Mouse (Mus musculus): ENCODE measurements at regions not wholly inside any gene's neighbourhood (a gene's known extent, or its start where the extent isn't known, plus 50 kb on each side); places are given as distances from the start of the nearest gene placed in this dataset.
A peak's percentile ranks its signal among the peaks of the same experiment; 100 is the strongest.

DNA sequence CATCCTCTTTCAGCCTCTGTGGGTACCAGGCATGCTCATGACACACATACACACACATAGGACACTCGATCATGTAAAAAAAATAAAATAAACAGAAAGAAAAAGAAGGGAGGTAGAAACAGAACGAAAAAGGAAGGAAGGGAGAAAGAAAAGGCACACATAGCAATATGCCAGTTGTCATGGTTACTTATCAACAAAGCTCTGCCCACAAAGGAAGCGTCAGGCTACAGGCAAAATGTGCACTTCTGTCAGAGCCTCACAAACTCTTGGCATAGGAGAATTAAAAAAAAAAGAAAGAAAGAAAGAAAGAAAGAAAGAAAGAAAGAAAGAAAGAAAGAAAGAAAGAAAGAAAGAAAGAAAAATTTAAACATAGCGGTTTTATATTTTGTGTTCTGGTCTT, 56.9 kb upstream of the Sox2 start:
- DNase-seq (ENCODE audit: low spot score in 2 of 2), result no peak

DNA sequence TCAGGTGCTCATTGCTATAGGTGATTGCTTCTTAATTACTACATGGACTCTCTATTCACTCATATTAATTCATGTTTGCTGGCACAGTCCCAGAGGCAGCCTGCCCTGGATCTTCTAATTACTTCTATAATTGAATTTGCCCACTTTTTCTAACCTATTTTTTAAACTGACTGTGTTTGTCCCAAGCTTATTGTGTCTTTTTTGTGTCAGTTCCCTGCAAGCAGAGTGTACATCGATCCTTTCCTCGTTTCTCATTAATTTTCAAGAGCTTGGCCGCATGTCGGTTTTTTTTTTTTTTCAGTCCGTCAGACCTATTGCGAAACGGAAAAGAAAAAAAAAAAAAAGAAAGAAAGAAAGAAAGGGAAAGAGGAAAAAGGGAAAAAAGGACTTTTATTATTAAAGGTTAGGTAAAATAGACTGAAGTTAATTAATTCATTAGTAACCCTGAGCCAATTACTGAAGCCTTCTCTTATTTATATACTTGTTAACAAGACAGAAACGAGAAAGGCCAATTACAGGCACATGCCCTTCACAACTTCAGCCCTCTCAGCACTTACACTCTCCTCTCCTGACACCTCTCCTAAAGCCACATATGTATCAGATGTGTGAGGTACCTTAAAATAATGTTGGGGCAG, 72.2 kb upstream of the Sox2 start:
- DNase-seq (ENCODE audit: low spot score in 2 of 2), result no peak

DNA sequence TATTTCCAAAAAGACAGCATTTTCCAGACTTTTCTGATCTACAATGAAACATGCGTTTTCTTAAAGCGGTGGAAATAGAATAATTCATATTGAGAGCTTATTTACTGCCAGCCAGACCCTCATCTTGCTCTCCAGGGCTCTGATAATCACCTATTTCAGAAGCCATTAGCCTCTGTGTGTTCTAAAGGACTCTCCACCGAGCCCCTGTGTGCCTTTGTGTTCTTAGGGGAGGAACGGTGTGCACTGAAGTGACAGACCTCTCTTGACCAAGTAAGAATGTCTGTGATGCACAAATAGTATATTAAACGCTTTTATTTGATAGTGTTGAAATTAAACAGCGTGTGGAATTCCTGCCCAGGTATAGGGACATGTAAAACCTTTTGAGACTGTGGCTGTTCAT, 73.1 kb upstream of the Sox2 start:
- no peak for DNase-seq (ENCODE audit: low spot score in 2 of 2)

DNA sequence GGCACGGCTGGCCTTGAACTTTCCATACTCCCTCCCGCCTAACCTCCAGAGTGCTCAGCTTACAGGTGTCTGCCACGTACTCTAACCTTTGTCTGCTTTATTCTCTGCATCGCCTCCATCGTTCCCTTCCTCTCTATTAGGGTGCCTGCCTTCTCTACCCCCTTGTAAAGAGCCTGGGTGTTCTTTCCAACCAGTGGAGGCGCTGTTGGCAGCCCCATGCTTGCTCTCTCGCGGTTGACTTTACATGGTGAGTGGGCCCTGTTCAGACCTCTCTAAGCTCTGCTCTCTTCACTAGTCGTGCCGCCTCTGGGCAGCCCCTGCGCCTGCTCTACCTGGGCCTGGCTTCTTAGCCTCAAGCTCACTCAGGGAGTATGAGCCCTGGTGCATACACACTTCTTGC, 74.0 kb upstream of the Sox2 start:
- no peak for DNase-seq (ENCODE audit: low spot score in 2 of 2)

DNA sequence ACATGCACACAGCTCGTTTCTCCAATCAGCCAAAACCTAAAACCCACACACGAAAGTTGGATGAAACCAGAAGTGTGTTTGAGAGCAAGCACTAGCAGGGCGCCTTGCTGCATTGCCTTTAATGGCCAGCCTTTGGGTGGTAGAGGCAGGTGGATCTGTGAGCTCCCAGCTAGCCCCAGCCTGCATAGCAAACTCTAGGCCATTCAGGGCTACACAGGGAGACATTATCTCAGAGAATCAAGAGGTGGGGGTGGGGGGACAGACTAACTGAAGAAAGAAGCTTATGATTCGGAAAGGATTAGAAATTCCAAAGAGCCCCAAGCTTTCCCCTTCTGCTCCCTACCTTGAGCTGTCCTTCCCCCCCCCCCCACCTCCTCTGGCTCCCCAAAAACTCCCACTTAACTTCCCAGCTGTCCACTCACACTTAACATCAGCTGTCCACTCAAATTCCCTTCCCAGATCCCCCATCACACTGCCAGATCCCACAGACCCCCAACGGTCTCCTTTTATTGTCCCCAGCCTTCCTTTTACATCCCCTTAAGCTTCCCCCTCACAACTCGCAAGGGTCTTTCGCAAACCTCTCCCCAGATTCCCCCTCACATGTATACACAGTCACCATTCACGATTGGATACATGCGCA, 75.4 kb upstream of the Sox2 start:
- no peak for DNase-seq (ENCODE audit: low spot score in 2 of 2)

DNA sequence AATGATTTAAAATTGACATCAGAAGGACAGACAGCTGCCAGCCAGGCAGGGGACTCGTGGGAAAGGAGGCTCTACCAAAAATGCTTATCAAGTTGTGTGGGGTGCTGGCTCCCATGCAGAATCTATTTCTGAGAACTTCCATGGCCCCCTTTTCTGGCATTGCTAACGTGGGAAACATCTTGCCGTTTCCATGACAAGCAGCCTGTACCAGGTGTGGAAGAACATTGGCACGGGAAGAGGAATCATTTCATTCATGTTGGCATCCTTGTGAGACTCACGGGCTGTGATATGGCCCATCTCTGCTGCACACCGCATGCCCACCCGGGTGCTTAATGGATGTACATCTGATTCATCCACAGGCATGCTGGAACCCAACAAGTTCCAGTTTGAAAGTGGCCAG, 76.9 kb upstream of the Sox2 start:
- no peak for DNase-seq (ENCODE audit: low spot score in 2 of 2)

DNA sequence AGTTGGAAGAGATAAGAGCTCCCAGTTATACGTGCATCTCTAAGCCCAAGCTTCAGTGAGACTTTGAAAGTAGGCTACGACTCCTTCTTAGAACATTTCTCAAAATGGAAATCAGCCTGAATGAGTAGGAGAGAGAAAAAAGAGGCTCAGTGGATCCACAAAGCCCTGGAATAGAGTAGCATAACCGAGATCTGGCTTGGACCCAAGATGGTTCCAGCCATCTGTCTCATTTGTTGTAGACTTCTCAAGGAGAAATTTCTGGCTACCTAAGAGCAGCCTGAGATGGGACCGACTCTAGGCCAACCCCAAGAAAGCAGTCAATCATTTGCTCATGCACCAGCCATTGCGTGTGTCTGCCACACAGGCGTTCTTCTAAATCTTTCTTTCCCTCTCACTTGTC, 78.1 kb upstream of the Sox2 start:
- DNase-seq (ENCODE audit: low spot score in 2 of 2), result peak in 1 of 2 experiments; percentile 77

DNA sequence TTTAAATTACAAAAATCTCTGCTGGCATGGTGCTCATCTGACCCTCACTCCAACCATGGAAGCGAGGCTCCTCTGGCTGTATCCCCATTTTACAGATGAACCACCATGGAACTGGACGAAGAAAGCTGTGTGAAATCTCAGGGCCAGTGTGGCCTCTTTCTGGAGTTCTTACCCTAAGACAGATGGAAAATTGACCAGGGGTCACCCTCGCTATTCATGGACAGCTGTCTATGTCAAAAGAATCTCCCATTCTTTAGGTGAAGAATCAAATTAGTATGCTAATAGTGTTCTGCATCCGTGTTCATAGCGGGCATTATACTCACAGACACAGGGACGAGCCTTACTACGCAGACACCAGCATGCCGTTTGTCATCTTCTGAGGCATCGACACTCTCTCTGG, 78.6 kb upstream of the Sox2 start:
- no peak for DNase-seq (ENCODE audit: low spot score in 2 of 2)

DNA sequence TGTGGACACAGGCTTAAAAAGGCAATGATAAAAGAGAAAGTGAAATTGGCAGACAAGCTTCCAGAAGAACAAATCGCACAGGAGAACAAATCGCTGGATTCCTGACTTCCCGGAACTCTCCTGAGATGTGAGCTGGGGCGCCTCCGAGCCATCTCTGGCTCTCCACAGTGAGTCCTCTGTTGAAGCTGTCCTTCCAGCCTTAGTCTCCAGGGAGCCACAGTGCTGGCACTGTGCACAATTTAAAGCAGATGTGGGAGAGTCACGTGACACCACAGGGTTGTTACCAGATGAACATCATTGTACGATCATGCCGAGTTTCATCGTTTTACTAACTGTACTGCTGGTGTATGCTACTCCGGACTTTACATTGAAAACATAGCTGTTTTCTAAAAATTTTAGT, 80.2 kb upstream of the Sox2 start:
- DNase-seq (ENCODE audit: low spot score in 2 of 2), result no peak

DNA sequence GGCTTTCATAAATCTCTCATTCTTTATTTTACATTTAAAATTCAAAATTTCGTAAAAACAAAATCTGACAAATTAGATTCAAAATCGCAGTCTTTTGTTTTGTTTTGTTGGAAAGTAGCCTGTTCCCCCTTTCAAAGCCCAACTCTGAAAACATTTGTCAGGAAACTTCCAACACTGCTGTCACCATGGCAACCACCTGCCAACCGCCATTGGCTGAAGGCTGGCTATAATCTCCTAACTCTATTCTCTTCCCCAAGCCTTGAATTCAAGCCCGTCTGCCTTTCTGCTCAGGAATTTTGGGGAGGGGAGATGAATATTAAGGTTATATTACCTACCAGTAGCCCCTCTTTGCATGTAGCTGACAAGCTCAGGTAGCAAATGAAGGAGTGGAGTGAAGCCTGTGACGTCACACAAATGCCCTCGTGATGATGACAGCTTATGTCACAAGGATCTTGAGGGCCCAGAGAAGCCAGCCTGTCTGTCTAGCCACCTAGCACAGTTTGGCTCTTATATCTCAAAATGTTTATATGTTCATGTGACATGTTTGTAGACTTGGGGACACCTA, 82.0 kb upstream of the Sox2 start:
- no peak for DNase-seq (ENCODE audit: low spot score in 2 of 2)

DNA sequence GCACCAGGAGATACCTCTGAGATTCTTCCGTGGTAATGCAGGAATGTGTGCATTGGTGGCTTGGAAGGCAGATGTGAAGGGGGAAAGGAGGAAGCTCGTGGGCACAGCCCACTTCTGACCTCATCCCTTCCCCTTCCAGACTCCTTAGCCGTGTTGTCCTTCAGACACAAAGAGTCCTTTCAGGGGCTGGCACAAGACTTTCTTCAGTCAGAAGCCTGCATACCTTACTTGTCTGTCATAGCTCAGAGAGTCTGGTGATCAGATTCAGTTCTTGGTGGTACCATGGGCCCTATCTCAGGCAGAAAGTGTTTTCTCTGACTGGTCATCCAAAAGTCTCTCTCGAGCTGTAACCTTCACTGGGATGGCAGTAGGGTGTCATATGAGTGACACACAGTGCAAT, 84.8 kb upstream of the Sox2 start:
- no peak for DNase-seq (ENCODE audit: low spot score in 2 of 2)

DNA sequence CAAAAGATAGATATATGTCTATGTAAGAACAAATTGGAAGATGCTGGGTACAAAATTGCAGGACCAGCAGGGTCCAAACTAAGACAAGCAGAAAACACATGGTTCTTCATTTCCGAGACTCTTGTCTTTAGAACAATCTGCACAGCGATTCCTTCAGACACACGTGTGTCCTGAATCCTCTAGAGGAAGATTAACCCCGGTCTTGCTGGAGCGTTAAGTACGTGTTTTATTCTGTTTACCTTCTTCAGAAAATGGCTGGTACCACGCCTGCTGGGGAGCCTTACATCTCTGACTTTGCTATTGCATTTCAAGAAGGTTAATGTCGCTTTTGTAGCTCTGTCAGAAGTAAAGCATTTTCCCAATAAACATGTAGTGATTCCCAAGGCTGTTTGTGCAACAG, 87.3 kb upstream of the Sox2 start:
- no peak for DNase-seq (ENCODE audit: low spot score in 2 of 2)

DNA sequence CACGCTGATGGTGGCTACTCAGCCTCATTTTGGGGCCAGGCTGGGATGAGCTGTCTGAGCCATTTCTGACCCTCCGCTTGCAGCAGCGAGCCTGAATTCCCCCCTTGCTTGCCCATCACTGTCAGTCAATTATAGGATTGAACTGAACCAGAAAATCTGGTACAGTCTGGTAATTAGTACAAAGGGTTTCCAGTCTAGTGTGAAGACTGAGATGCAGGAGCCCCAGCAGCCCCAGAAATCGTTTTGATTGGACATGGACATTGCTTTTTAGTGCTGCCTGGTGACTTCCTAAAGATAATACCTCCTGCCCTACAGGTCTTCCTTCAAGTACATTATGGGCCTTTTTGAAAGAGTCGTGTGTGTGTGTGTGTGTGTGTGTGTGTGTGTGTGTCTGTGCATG, 88.5 kb upstream of the Sox2 start:
- no peak for DNase-seq (ENCODE audit: low spot score in 2 of 2)

DNA sequence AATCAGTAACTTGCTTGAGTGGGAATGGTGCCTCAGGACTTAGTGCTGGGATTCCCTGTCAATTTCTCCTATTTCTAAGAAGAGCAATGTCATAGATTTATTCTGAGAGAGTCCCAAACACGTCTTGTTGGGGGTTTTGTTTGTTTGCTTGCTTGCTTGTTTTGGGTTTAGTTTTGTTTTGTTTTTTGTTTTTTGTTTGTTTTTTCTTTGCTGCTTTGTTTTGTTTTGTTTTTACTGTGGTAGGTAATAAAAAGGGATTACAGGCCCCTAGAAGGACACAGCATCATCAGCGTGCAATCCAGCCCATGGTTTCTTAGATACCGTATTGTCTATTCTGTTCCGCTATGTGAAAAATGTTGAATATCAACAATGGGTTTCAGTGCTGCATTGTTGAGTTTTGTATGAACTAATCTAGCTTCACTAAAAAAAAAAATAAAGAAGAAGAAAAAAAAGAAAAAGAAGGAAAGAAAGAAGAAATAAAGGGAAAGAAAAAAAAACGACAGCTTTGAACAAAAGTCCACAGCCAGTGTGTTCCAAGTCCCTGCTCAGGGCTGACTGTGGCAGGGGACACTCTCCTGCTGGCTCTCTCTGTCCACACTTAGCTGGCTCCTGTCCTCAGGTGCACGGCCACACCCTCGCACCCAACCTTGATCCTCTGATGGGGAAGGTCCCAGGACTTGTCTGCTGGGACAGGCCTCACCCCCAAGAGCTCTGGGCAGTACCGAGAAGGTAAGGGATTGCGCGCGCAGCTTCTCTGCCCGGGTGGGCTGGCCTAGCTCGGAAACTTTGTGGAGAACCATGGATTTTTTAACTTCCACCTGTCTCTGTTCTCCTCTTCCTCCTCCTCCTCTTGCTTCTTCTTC, 90.1 kb upstream of the Sox2 start:
- DNase-seq (ENCODE audit: low spot score in 2 of 2), result no peak

DNA sequence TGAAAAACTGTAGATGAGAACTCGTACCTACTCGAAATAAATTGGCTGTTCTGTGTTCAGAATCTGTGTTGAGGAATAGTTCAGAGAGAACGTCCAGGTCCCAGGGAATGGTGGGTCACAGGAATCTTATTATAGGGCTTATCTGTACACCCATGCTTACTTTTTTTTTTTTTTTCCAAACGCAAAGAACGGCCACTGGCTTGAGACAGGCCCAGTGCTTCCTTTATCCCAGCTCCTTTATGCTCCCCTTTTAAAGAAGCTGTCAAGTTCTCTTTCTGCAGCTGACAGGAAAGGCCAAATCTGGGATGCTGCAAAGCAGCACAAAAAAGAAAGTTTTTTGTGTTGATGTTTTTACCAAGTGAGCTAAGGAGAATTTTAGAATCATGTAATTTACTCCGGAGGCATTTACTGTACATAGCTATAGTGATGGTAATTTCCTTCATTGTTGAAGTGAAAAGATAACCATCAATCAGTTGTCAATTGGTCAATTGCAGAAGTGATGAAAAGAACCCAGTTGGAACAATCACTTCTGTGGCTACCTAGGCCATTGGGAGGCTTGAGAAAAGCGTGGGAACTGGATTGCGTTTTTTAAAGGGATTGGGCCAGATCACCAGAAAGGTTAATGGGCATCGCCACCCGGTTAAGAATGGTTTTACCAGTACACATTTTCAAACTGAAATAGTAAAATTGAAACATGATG, 91.2 kb upstream of the Sox2 start:
- no peak for DNase-seq (ENCODE audit: low spot score in 2 of 2)

DNA sequence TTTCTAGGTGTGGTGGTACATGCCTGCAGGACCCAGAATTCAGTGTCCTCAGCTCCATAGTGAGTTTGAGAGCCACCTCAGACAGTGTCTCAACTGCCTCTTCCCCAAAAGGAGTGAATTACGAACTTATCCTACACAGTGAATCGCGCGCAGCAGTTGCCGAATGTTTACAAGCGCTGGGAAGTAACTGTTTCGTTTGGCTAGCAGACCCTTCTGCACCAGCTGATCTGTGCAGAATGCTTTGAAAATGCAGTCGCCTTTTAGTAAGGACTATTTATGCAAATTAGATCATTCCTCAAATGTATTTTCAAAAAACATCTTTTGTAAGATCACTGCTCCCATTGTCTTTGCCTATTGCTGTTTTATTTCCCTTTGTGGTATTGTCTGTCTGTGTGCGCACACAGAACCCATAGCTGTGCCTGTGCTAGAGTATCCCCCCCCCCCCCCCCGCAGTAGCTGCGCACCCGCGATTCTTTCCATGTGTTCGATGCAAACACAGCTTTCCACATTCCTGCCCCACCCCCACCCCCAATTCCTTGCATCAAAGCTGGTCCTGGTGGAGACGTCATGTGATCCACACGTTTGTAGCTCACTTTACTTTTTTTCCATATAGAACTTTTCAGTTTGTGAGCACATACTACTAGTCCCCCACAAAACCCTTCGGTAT, 97.5 kb upstream of the Sox2 start:
- no peak for DNase-seq (ENCODE audit: low spot score in 2 of 2)

DNA sequence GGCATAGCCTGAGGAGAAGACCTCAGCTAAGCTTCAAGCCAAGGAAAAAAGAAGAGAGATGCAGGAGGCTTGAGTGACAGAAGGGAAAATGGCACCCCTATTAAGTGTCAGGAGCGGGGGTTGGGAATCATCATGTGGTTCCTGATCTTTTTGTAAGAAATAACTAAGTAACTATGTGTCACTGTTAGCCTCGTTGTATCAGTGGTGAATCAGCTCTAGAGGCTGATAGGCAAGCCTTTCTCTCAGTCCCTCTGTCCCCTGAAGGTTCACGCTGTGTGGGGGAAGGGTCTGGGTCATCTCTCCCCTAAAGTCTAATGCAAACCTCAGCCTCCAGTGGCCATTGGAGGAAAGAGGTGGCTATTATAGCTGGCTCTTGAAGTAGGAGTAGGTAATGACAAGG, 99.1 kb upstream of the Sox2 start:
- no peak for DNase-seq (ENCODE audit: low spot score in 2 of 2)

DNA sequence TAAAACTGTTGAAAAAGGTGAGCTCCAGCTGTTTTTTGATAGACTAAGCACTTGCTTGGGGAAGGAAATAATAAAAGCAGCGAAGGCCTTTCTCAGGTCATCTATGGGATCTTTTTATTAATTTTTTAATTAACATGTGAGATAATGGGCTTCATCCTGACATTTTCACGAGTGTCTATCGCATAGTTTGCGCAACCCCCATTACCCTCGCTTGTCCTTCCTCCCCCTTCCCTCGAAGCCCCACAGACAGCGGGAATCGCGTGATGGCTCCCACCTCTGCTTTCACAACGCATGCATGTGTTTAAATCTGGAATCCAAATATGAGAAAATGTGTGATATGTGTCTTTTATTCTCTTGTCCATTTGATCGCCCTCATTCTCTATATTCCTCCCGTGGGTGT, 100.0 kb upstream of the Sox2 start:
- DNase-seq (ENCODE audit: low spot score in 2 of 2), result no peak

DNA sequence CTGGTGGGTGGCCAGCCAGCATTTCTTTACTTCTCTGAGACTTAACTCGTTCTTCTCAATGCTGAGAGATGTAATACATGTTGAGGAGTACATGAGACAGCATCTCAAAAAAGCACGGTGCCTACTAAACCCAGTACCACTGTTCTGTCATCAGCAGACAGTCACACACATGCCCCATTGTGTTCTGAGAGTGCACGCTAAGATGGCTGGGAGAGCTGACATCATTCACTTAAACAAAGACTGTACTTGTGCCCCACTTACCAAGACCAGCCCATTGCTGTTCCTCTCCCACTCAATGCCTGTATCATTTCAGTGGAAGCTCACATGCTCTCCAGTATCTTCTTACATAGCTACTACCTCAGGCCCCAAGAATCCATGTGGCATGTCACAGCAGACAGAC, 117.8 kb upstream of the Sox2 start:
- DNase-seq (ENCODE audit: low spot score in 2 of 2), result peak in 1 of 2 experiments; percentile 31

DNA sequence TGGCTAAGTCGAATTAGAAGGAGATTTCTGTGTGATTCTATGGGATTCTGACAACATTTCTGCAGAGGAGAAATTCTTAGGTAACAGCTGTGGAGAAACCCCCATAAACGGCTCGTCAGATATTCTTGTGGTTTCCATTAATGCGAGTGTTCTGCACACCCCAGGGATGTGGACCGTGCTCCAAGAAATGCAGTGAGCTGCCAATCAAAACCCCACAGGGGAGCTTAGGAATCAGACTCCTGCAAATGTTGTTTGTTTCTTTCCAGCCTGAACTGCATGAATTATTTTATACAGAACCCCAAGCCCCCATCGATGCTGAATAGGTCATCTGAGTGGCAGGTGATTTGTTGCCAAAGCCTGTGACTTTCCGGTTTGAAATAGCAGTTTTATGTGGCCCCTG, 118.4 kb upstream of the Sox2 start:
- DNase-seq (ENCODE audit: low spot score in 2 of 2), result no peak

DNA sequence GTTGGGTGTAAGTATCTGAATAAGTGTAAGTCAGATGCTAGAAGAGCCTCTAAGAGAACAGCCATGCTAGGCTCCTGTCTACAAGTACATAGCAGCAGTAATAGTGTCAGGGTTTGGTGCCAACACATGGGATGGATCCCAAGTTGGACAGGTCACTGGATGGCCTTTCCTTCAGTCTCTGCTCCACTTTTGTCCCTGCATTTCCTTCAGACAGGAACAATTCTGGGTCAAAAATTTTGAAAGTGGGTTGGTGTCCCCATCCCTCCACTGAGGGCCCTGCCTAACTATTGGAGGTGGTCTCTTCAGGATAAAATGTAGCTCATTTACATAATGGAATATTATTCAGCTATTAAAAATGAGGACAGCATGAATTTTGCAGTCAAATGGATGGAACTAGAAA, 122.7 kb upstream of the Sox2 start:
- DNase-seq (ENCODE audit: low spot score in 2 of 2), result no peak

Data from left cerebral cortex, adult 8-10 months (tissue).